Mouse (Mus musculus): ENCODE measurements around the gene Abcb9.

The Abcb9 gene

DNA sequence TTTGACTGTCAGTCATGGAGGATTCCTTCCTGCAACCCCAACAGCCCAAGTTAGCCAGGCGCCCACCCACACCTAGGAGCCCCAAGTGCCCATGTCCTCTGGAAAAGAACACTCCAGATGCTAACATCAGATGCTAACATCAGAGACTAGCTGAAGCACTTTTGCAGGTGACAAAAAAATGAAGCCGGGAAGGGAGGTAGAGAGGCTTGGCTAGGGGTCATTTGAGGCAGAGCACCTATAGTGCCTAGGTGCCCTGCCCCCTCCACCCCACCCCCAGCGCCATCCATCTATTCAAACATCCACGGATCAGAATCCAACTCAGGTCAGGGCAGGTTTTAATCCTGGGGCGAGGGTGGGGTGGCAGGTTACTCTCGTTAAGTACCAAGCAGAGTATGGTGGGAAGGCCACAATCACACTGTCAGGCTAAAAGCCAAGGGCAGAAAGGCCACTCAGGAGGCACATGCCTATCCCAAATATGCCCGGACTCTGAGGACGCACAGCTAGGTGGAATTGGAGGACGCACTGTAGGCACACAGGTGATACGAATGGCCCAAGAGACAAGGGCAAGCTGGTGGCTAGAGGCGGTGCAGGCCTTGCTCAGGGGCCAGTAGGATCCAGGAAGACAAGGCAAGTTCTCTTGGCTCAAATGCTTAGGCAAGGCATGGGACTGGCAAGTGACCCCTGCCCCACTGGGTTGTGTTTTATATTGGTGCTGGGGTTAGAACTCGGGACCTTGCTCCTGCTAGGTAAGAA, 1.6 kb downstream of the Abcb9 start:
- DNase-seq (ENCODE audit: low spot score): no peak

DNA sequence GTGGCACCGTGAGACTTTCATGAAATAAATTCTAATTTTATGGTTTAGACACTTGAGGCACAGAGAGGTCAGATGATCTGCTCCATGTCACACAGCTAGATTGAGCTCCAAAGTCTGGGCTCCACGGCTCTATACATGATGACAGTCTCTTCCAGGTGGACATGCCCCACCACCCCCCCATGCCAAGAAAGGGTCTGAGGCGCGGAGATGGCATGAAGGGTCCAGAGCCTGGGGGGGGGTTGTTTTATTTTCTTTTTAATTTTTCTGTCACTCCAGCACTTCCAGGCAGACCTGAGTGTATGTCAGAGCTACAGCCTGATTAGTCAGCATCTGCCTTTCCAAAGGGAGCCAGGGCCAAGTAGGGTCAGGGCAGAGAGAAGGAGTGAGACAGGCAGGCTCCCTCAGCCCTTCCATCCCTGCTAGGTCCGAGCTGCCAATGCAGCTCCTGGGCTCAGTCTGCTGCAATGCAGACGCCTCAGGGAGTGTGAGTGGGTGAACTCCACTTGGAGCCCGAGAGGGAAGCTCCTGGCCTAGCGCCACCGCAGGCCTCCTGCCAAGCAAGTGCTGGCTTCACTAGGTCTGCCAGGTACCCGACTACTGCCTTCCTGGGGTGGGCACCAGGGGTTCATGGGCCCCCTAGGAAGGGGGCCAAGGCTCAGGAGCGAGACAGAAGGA, 2.3 kb downstream of the Abcb9 start:
- DNase-seq (ENCODE audit: low spot score): peak; percentile 74

DNA sequence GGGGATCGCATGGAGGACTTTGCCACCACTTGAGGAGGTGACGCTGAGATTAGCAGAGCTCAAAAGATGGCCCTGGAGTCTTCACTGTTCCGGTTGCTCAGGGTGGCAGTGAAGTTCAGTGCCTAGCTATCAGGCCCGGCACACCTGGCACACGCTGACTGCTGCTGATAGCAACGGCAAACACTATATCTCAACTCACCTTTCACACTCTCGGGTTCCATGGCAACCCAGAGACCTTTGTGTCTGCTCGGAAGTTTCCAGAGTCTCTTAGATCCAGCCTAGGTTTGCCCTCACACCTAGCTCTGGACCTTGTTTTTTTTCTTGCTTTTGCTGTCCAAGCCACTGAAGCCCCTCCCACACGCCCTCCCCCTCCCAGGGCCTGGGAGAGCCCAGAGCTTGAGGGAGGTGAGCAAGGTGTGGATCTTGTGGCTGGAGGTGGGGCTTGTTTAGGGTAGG, 3.6 kb downstream of the Abcb9 start:
- no peak for DNase-seq (ENCODE audit: low spot score)

DNA sequence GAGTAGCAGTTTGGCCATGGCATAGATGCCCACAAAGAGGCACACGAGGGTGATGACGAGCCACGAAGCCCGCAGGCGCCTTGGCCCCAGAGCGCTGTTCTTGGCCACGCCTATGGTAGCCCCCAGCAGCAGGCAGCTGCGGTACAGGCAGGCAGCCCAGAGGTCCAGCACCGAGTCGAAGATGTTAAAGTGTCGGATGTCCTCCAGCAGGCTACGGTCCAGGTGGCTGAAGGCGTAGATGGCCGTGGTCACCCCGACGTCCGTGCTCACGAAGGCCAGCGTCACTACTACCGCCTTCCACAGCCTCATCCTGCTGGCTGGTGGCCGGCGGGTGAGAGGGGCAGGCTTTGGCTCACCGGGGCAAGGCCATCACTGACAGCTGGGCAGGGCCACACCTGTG, 5.7 kb downstream of the Abcb9 start:
- DNase-seq (ENCODE audit: low spot score): no peak

DNA sequence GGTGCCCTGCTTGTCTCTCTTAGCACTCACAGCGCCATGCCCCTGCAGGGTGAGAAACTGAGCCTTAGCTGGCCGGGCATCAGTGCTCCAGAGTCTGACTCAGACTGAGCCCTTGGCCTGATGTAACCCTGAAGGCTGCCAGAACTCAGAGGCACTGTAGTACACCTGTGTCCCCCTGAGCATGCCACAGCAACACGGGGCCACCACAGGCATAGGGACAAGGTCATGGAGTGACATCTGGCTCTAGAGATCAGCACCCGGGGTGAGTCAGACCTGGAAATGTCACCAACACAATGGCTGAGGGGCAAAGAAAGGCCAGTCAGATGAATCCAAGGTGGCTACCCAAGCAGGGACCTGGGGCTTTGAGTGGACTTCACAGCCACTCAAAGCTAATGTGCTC, 8.7 kb downstream of the Abcb9 start:
- no peak for DNase-seq (ENCODE audit: low spot score)

DNA sequence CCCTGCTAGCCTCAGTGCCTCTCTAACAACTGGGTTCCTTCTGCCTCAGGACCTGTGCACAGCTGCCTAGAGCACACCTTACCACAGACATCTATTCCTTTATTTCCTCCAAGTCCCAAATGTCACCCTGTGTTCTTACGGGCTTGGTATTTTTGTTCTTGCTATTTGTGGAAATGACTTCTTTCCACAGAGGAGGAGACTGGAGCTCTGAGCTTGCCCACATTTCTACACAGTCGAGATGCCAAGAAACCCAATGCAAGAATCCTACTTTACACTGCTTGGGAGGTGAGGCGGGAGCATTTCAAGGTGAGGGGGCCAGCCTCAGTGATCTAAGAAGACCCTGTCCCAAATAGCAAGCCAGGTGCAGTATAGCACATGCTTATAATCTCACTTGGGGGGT, 10.1 kb downstream of the Abcb9 start:
- DNase-seq (ENCODE audit: low spot score): no peak

DNA sequence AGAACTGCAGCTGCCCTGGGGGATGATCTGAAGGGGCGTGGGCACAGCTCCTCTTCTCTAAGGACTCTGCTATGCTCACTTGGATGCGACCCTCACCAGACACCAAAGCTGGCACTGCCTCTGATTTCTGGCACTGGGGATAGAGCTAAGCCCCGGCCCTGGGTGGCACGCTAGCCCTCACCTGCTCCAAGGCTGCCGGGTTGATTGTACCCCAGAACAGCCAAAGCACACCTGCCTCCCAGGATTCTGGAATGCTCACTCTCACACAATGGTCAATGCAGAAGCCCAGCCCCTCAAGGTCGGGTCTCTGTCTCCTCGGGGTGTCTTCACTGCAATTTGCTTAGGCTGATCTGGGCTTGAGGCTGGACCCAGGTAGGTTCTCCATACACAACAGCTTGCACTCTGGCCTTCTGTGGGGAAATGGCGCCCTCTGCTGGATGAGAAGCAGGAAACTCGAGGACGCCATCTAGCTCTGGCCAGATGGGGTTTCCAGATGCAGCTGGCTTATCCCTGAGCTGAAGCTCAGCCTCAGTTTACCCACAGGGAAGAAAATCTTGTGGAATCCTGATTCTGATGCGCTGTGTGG, 10.9 kb downstream of the Abcb9 start:
- peak; percentile 84 for DNase-seq (ENCODE audit: low spot score)

DNA sequence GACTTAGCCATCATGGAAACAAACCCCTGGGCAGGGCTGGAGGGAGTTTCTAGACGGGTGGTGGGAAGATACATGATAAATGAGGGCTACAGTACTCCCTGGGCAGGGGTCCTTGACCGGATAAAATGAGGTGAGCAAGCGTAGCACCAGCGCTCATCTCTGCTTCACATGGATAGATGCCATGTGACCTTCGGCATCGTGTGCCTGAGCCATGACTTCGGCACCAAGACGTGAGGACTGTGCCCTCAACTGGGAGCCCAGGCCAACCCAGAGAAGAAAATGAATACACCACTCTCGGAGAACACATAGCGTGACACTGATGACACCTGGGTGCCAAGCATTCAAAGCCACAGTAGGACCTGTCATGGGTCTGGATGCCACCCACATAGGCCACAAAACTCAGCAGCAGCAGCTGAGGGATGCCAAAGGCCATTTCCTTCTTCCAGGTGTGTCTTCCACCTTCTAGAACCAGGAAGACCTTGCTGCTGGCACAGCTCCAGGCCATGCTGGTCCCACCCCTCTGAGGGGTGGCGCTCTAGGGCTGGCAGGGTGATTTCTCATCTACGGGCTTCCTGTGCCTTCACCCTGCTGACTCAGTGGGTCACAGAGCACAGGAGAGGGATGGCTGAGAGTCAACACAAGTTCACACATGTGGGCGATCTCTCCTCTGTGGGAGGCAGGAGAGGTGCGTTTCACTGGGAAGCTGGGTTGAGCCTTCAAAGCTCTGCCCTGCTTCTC, 11.6 kb downstream of the Abcb9 start:
- DNase-seq (ENCODE audit: low spot score): no peak

DNA sequence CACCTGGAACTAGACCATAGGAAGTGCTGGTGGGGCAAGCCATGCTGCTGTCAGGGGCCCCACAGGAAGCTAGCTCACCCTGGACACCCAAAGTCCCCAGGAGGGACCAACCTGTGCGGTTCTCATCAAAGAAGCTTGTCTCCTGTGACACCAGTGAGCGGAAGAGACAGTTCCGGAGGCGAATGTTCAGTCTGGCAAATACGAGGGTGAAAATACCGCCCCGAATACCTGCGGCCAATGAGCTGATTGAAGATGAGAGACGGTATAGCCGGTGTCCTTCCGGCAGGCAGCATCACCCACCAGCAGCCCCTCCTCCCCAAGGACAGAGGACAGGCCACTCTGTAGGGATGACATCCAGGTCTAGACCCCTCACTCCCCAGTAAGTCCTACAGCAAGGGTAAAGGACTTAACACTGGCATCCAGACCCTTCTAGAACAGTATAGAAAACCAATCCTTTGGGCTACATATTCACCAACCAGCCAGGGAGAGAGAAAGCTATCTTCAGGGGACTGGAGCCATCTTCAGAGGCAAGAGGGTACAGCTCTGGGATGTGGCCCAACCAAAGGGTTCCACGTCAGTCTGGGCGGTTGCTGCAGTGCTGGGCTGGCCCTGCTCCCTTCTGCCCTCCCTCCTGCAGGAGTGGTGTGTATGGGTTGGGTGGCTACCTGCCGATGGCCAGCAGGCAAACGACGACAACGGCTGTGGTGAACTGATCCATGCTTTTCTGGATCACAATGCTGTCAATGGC, 12.5 kb downstream of the Abcb9 start:
- DNase-seq (ENCODE audit: low spot score): no peak

DNA sequence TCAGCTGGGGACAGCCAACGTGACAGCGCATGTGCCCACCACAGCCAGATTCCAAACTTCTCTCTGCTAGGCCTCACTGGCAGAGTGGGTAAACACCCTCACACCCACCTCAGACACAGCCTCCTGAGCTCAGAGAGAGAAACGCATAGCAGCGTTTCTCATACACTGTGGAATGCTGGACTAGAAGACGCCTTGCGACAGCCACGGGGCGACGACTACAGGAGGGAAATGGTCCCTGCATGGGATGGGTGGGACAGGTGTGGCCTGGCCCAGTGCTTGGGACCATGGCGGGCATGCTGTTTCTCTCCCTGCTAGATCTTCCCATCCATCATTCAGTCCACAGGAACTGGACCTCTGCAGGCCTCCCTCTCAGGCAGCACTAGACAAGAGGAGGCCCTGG, 13.2 kb downstream of the Abcb9 start:
- no peak for DNase-seq (ENCODE audit: low spot score)

DNA sequence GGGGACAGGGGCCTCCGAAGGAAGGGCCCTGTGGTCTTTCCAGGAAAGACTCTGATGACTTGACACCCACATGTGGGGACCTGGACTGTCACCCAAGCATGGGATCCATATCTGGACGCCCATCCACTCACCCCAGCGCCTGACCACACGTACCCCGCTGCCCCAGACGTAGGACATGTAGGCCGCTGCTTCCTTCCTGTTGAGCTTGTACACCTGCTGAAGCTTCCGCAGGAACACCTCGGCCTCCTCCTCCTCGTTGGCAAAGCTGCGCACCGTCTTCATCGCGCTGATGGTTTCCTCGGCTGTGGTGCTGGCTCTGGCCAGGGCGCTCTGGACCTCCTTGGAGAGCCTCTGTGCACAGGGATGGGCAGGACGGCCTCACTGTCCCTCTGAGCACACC, 15.7 kb downstream of the Abcb9 start:
- no peak for DNase-seq (ENCODE audit: low spot score)

DNA sequence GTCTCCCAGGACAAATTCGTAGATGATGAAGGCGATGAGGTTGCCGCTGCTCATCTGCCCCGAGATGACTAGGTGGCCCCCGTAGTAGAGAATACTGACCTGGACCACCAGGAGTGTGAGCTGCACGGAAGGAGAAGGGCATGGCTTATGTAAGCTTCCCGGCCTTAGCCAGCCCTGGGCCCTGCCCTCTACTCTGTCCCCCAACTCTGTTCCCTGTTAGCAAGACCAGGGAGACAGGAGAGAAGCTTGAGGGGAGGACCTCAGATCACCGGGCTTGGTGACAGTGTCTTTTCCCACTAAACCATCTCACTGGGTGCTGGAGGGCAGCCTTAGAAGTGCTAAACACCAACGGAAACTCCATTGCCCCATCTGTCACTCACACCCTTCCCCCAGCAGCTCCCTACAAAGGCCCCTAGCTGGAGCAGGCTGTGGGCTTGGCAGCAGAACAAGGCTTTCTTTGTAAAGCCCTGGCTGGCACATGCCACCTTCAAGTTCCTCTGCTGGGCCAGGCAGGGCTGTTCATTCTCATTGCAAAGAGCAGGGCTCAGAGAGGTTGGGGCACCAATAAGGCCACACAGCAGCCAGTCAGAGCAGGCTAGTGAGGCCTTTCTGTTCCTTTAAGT, 16.7 kb downstream of the Abcb9 start:
- DNase-seq (ENCODE audit: low spot score): peak; percentile 78

DNA sequence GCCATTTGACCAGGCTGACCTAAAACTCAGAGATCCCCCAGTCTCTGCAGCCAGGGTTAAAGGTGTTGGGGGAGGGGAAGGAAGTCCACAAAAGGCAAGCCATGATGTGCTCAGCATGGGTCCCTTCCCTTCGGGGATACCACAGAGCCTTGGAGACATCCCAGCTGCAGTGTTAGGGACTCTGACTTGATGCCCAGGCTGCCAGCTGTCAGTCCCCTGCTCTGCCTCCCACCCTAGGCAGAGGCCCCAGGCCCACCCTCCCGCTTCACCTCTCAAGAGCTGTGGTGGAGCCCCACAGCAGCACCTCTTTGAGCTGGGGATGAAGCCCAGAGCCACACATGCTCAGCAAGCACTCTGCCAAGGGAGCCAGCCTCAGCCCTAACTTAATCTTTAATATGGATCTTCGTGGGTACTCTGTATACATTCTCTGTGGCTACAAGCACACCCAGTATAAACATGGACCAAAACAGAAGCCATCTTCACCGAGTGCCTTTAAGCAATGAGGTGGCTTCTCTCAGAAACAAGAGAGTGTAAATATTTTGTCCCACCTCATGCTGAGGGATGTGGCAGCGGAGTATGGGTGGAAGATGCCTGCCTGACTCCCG, 17.6 kb downstream of the Abcb9 start:
- no peak for DNase-seq (ENCODE audit: low spot score)

DNA sequence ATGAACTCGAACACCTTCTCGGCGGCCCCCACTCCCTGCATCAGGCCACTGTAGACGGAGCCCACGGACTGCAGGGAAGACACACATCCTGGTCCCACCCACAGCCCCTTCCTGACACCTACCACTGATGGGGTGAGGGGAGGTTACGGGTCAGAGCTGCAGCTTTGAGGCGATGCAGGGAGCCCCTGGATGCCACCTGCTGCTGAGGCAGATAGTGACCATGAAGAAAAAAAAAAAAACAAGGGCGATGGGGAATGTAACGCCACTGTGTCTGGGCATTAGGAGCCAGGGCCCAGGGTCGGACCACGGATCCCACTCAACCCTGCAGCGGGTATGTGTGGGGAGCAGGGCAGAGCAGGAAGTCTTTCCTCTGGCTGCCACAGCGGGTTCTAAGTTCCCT, 18.4 kb downstream of the Abcb9 start:
- no peak for DNase-seq (ENCODE audit: low spot score)

DNA sequence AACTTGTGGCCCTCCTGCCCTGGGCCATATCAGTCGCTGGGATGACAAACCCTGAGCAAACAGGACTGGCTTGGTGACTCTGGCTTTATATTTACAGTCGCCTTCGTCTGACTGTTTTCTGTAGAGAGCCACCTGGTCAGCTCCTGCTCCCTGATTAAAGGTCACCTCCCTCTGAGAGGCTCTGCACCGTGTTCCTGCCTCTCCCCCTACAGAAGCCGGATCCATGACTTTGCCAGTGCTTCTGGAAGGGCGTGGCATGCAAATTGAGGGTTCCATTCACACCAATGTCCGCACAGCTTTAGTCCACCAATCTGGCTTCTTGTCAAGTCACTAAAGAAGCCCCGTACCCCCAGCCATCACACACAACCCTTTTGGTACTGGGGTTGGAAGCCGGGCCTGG, 19.0 kb downstream of the Abcb9 start:
- DNase-seq (ENCODE audit: low spot score): no peak

DNA sequence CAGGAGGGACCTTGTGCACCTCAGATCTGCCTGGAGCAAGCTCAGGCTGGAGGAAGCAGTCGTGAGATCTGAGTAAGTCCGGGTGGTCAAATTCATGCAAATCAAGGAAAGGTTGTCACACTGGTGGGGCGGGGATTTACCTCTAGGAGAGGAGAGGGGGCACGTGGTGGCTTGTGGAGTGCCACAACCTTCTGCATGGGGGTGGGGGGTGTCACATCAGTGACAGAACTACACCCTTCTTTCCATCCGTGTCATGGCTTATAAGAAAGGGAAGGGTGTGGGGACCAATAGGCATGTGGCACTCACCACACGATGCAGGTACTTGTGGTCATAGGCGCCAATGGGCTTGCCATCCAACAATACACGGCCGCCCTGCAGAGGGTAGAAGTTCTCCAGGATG, 19.9 kb downstream of the Abcb9 start:
- DNase-seq (ENCODE audit: low spot score): no peak

DNA sequence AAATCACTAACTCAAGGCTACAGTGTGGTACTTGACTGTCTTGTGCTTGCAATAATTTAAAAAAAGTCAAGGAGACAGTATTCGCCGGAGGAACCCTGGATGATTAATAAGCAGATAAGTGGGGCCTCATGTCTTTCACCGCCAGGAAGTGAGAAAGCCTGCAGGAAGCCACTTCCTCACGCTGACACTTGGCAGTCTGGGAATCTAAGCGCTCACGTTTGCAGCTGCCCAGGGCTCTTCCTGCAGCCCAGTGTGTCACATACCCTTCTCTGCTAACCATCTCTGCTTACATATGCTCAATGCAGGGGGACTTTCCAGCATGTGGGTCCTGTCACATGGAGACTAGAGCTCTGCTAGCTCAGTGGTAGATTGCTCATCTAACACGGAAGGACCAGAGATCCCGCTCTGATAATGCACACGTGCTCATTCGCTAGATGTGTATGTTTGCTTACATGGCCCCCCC, 20.7 kb downstream of the Abcb9 start:
- DNase-seq (ENCODE audit: low spot score): no peak

DNA sequence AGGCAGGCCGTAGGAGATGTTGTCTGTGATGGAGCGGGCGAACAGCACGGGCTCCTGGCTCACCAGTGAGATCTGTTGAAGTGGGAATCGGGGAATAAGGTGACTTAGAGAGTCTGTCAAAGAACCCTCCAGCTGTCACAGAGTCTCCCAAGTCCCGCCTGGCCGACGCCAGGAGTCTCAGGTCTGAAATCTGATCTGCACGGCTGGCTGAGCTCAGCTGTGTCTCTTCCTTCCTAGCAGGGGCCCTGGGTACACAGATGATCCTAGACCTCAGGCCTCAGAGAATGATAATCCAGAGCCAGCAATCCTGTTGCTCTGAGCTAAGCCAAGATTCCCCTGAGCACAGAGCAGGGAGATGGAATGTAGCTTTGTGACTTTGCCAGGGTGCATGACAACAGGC, 21.9 kb downstream of the Abcb9 start:
- no peak for DNase-seq (ENCODE audit: low spot score)

DNA sequence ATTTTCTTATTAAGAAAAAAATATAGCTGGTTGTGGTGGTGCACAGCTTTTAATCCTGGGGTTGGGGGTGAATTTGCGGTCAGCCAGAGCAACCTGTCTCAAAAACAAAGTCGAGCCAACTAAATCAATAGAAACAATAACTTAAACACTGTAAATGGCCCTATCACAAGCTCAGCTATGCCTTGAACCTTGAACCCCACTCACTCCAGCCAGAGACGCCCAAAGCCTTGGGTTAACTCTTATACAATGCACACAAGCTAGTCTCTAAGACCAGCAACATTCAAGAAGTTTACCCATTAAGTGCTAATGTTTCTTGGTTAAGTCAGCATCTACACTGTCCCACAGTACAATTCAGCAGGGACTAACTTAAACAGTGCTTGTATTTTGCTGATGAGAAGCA, 25.9 kb downstream of the Abcb9 start:
- no peak for DNase-seq (ENCODE audit: low spot score)

DNA sequence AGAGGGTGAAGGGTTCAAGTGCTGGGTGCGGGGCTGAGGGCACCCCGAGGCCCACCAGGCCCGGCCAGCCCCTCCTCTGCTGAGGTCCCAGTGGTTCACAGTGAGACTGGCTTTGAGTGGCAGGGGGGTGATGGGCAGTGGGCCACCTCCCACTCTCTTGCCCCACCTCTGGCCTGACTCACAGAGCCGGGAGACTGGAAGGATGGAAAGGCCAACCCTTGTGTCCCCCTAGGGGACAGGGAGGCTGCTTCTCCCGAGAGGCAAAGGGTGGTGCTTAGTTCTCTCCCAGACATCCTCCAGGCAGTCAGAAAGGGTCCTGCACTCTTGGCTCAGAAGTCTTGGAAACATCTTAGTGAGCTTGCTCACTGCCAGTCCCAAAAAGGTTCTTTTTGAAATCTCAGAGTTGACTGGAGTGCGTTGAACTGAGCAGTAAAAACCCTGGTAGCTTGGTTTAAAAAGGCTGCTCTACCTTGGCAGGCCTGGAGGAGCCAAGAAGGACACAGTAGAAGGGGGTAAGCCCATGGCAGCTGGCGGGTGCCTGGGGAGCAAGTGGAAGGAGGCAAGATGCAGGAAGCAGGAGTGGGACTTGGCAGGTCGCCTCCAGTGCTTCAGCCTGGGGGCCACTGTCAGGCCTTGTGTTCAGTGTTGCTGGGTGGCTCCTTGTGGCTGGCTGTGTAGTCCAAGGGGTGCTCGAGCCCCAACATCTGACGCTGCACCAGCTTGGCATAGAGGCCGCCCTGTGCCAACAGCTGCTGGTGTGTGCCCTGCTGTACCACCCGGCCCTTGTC, 33.4 kb downstream of the Abcb9 start:
- no peak for DNase-seq (ENCODE audit: low spot score)

Data from layer of hippocampus, adult 11-12 months (tissue).